Mouse (Mus musculus): ENCODE measurements around the gene Akt1. TPM values are rescaled to one million over a fixed set of nuclear protein-coding genes. Genes with fewer than 3 reads are reported as not detected.

Akt1 gene
- polyA plus RNA-seq, 1 experiment from 2014 or later = 26.7 TPM

DNA sequence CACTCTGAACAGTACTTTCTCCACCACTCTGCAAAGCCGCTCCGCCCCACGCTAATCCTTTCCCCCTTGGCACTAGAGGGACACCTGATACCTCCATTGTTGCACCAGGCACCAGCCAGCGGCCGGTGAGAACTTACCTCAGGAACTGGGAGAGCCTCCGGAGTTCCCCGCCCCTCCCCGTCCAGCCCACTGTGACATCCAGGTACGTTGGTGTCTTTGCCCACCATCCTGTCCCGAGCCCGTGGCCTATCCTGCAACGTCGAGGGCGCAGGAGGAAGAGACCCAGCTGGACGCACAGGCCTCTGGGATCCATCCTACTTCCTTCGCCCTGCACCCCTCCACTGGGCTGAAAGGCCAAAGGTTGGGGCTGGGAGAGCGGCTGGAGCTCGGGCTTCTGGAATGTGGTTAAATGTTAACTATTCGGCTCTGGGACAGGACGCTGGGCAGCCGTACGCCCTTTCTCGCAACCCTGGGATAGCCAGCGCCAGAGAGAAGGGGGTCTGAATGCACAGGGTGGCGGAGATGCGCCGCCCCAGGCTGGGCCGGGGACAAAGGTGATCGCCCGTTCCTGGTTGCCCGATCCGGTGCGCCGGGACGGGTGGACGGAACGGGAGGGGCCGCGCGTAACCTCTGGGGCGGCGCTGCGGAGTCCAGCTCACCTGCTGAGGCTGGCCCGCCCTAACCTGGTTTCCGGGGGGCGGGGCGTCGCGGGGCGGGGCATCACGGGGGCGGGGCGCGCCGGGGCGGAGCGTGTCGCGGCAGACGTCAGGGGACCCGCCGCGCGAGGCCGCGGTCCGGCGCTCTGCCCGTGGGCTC lies 46.9 kb upstream of the Akt1 start:
- Histone ChIP-seq H3K27ac (ENCODE audit: low read depth) (peak overlapping the region; percentile 82), H3K27me3 (ENCODE audit: insufficient read depth, low read length) (peaks cover 22% of the 10 kb centered on the region)

DNA sequence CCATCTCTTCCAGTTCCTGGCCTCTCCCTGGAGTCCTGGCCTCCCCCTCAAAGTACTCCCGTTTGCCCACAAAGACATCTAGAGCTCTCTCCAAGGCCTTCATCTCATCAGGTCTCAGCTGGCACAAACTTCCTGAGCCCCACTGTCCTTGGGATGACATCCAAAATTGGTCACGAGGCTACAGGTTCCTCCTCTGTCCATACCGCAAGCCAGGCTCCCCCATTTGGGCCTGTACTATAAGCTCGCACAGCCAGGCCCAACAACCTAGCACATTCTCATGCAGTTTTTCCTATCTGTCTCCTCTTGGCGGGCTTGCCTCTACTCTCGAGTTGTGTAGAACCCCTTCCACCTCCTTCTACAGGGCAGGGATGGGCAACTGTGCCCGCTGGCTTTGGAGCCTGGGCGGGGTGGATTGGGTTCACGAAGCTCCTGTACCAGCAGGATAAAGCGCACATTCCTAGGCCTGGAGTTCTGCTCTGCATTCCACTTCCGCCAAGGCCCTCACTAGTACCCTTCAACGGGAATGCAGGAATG lies 46.3 kb upstream of the Akt1 start:
- H3K27ac ChIP-seq (ENCODE audit: low read depth) = peak overlapping the region; percentile 82
- H3K9me3 ChIP-seq (ENCODE audit: low read length) = no peaks in the 10 kb centered on the region
- WGBS (ENCODE audit: insufficient replicate concordance) = 40% methylated on average over 12 of the region's 12 CpGs
- peaks cover 22% of the 10 kb centered on the region for H3K27me3 ChIP-seq (ENCODE audit: insufficient read depth, low read length)
- DNase-seq = no peak
- no peak for TF ChIP-seq CTCF (IDR thresholded peaks at IDR 0.05; ENCODE audit: low read depth)
- no peak for TF ChIP-seq EP300 (IDR thresholded peaks at IDR 0.05; ENCODE audit: low read depth)
- no peaks in the 10 kb centered on the region; the same call in 1 of the 2 replicates for H3K36me3 ChIP-seq (replicated peaks; ENCODE audit: insufficient read depth, low read length)
- H3K9ac ChIP-seq (replicated peaks) = peak overlapping the region; percentile 75
- H3K4me2 ChIP-seq (ENCODE audit: low read depth, low read length) = peak overlapping the region; percentile 91
- H3K4me1 ChIP-seq (ENCODE audit: insufficient read depth) = peaks cover 16% of the 10 kb centered on the region
- ATAC-seq = no peak
- H3K4me3 ChIP-seq (ENCODE audit: low read depth, low read length) = peak overlapping the region; percentile 69

More for the DNA sequence above, 46.9 kb upstream of the Akt1 start:
- peak; percentile 89 for DNase-seq
- Histone ChIP-seq H3K36me3 (replicated peaks; ENCODE audit: insufficient read depth, low read length) (no peaks in the 10 kb centered on the region; the same call in 1 of the 2 replicates), H3K4me2 (ENCODE audit: low read depth, low read length) (peak overlapping the region; percentile 91), H3K4me1 (ENCODE audit: insufficient read depth) (peaks cover 16% of the 10 kb centered on the region), H3K9ac (replicated peaks) (peak overlapping the region; percentile 75), H3K9me3 (ENCODE audit: low read length) (no peaks in the 10 kb centered on the region), H3K4me3 (ENCODE audit: low read depth, low read length) (peak overlapping the region; percentile 69)
- TF ChIP-seq EP300 (IDR thresholded peaks at IDR 0.05; ENCODE audit: low read depth) (no peak), CTCF (IDR thresholded peaks at IDR 0.05; ENCODE audit: low read depth) (no peak)
- peak; percentile 83 for ATAC-seq
- 12% methylated on average over 35 of the region's 69 CpGs for WGBS (ENCODE audit: insufficient replicate concordance)

DNA sequence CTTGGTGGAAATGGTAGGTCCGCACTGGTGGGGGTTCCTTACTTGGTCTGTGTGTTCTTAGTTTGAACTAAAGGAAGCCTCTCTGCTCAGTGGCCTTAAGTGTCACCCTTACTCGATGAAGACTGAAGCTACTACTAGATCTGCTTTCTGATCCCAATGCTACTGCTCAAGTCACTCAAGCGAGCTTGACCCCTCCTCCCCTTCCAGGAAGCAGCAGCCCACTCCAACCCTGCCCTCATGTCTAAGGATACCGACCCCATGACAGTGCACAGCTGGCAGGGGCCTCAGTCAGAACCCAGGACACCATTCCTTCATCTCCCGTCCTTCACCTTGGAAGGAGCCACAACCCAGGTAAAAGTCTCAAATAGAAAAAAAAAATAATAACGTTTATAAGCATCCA lies 45.5 kb upstream of the Akt1 start, which contains the start of gene Cep170b:
TSS of gene Cep170b (plus strand) at position 240 of the 400 bp plus-strand sequence.
- H3K9ac ChIP-seq (replicated peaks) = peak within 1 kb of the TSS; percentile 75
- no peak for DNase-seq
- peaks cover 22% of the 10 kb centered on the region for H3K27me3 ChIP-seq (ENCODE audit: insufficient read depth, low read length)
- H3K36me3 ChIP-seq (replicated peaks; ENCODE audit: insufficient read depth, low read length) = no peaks in the 10 kb centered on the region; the same call in 1 of the 2 replicates
- no peaks in the 10 kb centered on the region for H3K9me3 ChIP-seq (ENCODE audit: low read length)
- peak within 1 kb of the TSS; percentile 91 for H3K4me2 ChIP-seq (ENCODE audit: low read depth, low read length)
- H3K4me3 ChIP-seq (ENCODE audit: low read depth, low read length) = peak within 1 kb of the TSS; percentile 69
- 45% methylated on average over 6 of the region's 6 CpGs for WGBS (ENCODE audit: insufficient replicate concordance)
- no peak for TF ChIP-seq CTCF (IDR thresholded peaks at IDR 0.05; ENCODE audit: low read depth)
- no peak for TF ChIP-seq EP300 (IDR thresholded peaks at IDR 0.05; ENCODE audit: low read depth)
- peaks cover 16% of the 10 kb centered on the region for H3K4me1 ChIP-seq (ENCODE audit: insufficient read depth)
- H3K27ac ChIP-seq (ENCODE audit: low read depth) = peak within 1 kb of the TSS; percentile 82
- ATAC-seq = no peak

DNA sequence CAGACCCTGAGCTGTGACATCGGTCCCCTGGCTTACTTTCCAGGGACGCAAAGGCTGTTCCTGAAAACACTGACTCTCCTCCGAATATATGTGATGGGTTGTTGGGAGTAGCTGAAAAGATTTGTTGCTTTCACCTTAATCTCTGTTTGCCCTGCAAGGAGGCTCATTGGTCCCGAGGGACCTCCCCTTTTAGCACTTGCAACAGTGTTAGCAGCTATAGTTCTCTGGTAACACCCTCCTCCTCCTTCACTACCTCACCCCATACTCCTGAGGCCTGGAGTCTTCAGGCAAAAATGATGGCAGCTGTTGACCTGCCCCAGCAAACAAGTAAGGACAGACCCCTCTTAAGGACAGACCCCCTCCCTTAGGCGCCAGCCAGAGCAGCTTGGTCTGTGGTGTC lies 44.3 kb upstream of the Akt1 start:
- H3K4me3 ChIP-seq (ENCODE audit: low read depth, low read length) = no peak overlapping the region
- no peaks in the 10 kb centered on the region; the same call in 1 of the 2 replicates for H3K36me3 ChIP-seq (replicated peaks; ENCODE audit: insufficient read depth, low read length)
- H3K4me2 ChIP-seq (ENCODE audit: low read depth, low read length) = no peak overlapping the region; the same call in 1 of the 2 replicates
- H3K4me1 ChIP-seq (ENCODE audit: insufficient read depth) = peaks cover 14% of the 10 kb centered on the region
- ATAC-seq (no peak), DNase-seq (no peak)
- 0 out of 2 replicates have a peak overlapping the region, but pooled peaks have one; percentile 22 for H3K27ac ChIP-seq (ENCODE audit: low read depth)
- H3K9ac ChIP-seq (replicated peaks) = no peak overlapping the region
- no peaks in the 10 kb centered on the region for H3K9me3 ChIP-seq (ENCODE audit: low read length)
- TF ChIP-seq EP300 (IDR thresholded peaks at IDR 0.05; ENCODE audit: low read depth) (no peak), CTCF (IDR thresholded peaks at IDR 0.05; ENCODE audit: low read depth) (no peak)
- WGBS (ENCODE audit: insufficient replicate concordance) = 64% methylated on average over 5 of the region's 5 CpGs
- peaks cover 22% of the 10 kb centered on the region for H3K27me3 ChIP-seq (ENCODE audit: insufficient read depth, low read length)

DNA sequence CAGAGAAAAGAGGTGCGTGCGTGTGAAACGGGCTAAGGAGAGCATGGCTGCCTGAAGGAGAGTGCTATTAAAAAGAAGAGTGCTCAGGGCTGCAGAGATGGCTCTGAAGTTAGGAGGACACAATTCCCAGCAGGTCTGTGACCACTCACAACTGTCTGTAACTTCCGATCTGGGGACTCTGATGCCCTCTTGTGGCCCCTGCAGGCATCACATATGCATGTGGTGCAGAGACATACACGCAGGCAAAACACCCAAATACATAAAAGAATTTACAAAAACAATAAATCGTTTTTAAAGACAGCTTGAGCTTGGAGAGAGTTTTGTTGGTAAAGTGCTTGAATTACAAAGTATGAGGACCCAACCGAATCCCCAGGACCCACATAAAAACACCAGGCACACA lies 42.5 kb upstream of the Akt1 start:
- ATAC-seq (no peak), DNase-seq (peak; percentile 68)
- Histone ChIP-seq H3K9ac (replicated peaks) (no peak overlapping the region), H3K36me3 (replicated peaks; ENCODE audit: insufficient read depth, low read length) (no peaks in the 10 kb centered on the region; the same call in 1 of the 2 replicates), H3K27ac (ENCODE audit: low read depth) (no peak overlapping the region), H3K4me2 (ENCODE audit: low read depth, low read length) (no peak overlapping the region), H3K9me3 (ENCODE audit: low read length) (no peaks in the 10 kb centered on the region), H3K4me3 (ENCODE audit: low read depth, low read length) (no peak overlapping the region), H3K27me3 (ENCODE audit: insufficient read depth, low read length) (peaks cover 15% of the 10 kb centered on the region), H3K4me1 (ENCODE audit: insufficient read depth) (peaks cover 7% of the 10 kb centered on the region; the same call in 1 of the 2 replicates)
- TF ChIP-seq EP300 (IDR thresholded peaks at IDR 0.05; ENCODE audit: low read depth) = no peak
- peak; percentile 76 for TF ChIP-seq CTCF (IDR thresholded peaks at IDR 0.05; ENCODE audit: low read depth)
- WGBS (ENCODE audit: insufficient replicate concordance) = 31% methylated on average over 7 of the region's 7 CpGs

DNA sequence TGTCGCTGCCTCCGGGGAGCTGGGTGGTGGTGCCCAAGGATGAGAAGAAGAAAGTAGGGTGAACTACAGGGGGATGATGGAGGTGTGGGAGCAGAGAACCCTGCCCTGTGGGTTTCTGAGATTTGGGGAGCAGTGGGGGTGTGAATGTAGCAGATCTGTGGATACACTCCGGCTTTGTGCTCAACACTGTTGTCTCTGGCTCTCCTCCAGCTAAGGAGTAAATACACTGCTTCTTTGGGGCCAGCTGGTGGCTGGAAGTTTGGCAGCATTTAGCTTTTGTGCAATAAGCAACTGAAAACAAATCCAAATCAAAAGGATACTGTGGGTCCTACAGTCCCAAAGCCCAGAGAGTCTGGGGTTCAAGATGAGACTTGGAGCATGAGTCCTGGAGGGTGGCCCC lies 39.3 kb upstream of the Akt1 start:
- DNase-seq (no peak), ATAC-seq (peak; percentile 43)
- Histone ChIP-seq H3K36me3 (replicated peaks; ENCODE audit: insufficient read depth, low read length) (no peaks in the 10 kb centered on the region; the same call in 1 of the 2 replicates), H3K9ac (replicated peaks) (no peak overlapping the region), H3K4me2 (ENCODE audit: low read depth, low read length) (no peak overlapping the region), H3K27me3 (ENCODE audit: insufficient read depth, low read length) (no peaks in the 10 kb centered on the region), H3K4me3 (ENCODE audit: low read depth, low read length) (no peak overlapping the region), H3K4me1 (ENCODE audit: insufficient read depth) (peaks cover 3% of the 10 kb centered on the region; the same call in 1 of the 2 replicates), H3K9me3 (ENCODE audit: low read length) (no peaks in the 10 kb centered on the region), H3K27ac (ENCODE audit: low read depth) (no peak overlapping the region)
- 57% methylated on average over 3 of the region's 3 CpGs for WGBS (ENCODE audit: insufficient replicate concordance)
- no peak for TF ChIP-seq CTCF (IDR thresholded peaks at IDR 0.05; ENCODE audit: low read depth)
- TF ChIP-seq EP300 (IDR thresholded peaks at IDR 0.05; ENCODE audit: low read depth) = no peak

All from liver, postnatal 0 days (tissue).